Mouse (Mus musculus) E14TG2a.4 (cell line): ENCODE measurements around the gene Emg1.

Experiments used
- CTCF ChIP-seq: conservative IDR thresholded peaks from 2 replicates; pipeline ENCODE4 v1.5.1; 2014; ENCODE audit warnings: low read length
- NANOG ChIP-seq: IDR thresholded peaks from 2 replicates; pipeline ENCODE4 v1.6.1; 2014; ENCODE audit warnings: borderline replicate concordance, low read length, mixed read lengths

GRCm38 (mm10) chr6:124757909-124758848, 46.2 kb upstream of the Emg1 start:
- no peak for TF ChIP-seq CTCF
- no peak for TF ChIP-seq NANOG
